Mouse (Mus musculus) myocyte (in vitro differentiated cells): Measurements from ENCODE around the gene Wdr19.

Experiments
- E2F4 ChIP-seq: IDR thresholded peaks from one replicate; pipeline ENCODE4 v1.6.1; 2011; ENCODE audit warnings: mild to moderate bottlenecking, control low read depth, moderate library complexity; ENCODE audit not compliant: insufficient read depth
- MAX ChIP-seq: IDR thresholded peaks from one replicate; pipeline ENCODE4 v1.6.1; 2011; ENCODE audit warnings: low read depth, mild to moderate bottlenecking, control low read depth
- MYOD1 ChIP-seq, 3 experiments: IDR thresholded peaks; one replicate each; pipeline ENCODE4 v1.6.1; 2011; ENCODE audit warnings: control low read depth in 2 of 3, low read depth in 2 of 3, mild to moderate bottlenecking in 2 of 3, moderate library complexity in 1 of 3; ENCODE audit not compliant: insufficient read length in 2 of 3, control insufficient read depth in 1 of 3
- MYOG ChIP-seq, 3 experiments: IDR thresholded peaks; one replicate each; pipeline ENCODE4 v1.6.1; 2011; ENCODE audit warnings: control low read depth in 2 of 3, low read depth in 2 of 3, mild to moderate bottlenecking in 2 of 3; ENCODE audit not compliant: insufficient read length in 2 of 3, control insufficient read depth in 1 of 3, insufficient read depth in 1 of 3
- POLR2A ChIP-seq: IDR thresholded peaks from one replicate; pipeline ENCODE4 v1.6.1; 2011; ENCODE audit warnings: low read depth, mild to moderate bottlenecking, control low read depth, moderate library complexity; ENCODE audit not compliant: insufficient read length
- REST ChIP-seq: IDR thresholded peaks from one replicate; pipeline ENCODE4 v1.6.1; 2011; ENCODE audit warnings: mild to moderate bottlenecking, control low read depth, moderate library complexity; ENCODE audit not compliant: insufficient read depth, insufficient read length
- SRF ChIP-seq: IDR thresholded peaks from one replicate; pipeline ENCODE4 v1.6.1; 2011; ENCODE audit warnings: low read depth; ENCODE audit not compliant: control insufficient read depth, insufficient read length
- TCF12 ChIP-seq: IDR thresholded peaks from one replicate; pipeline ENCODE4 v1.6.1; 2011; ENCODE audit warnings: mild to moderate bottlenecking, control low read depth; ENCODE audit not compliant: poor library complexity, insufficient read depth, severe bottlenecking
- USF1 ChIP-seq: IDR thresholded peaks from one replicate; pipeline ENCODE4 v1.6.1; 2011; ENCODE audit warnings: low read depth, mild to moderate bottlenecking, control low read depth, moderate library complexity

GRCm38 (mm10) chr5:65177026-65177514 lies 22.4 kb upstream of the Wdr19 start:
- no peak for TF ChIP-seq MYOG (IDR thresholded peaks at IDR 0.05; ENCODE audit: control insufficient read depth in 1 of 3, insufficient read depth in 1 of 3, insufficient read length in 2 of 3, low read depth in 2 of 3)
- TF ChIP-seq USF1: no peak
- no peak for TF ChIP-seq TCF12
- no peak for TF ChIP-seq POLR2A
- TF ChIP-seq REST: no peak
- TF ChIP-seq E2F4: no peak
- no peak for TF ChIP-seq SRF
- no peak for TF ChIP-seq MAX
- TF ChIP-seq MYOD1 (IDR thresholded peaks at IDR 0.05; ENCODE audit: control insufficient read depth in 1 of 3, insufficient read length in 2 of 3, low read depth in 2 of 3): no peak
